Mouse (Mus musculus) kidney, adult 11 months (tissue): ENCODE measurements around the gene Wfdc12.

Experiments used
- DNase-seq: peaks from one replicate; pipeline ENCODE4 v3.0.0; 2022

Gene Wfdc12

DNA sequence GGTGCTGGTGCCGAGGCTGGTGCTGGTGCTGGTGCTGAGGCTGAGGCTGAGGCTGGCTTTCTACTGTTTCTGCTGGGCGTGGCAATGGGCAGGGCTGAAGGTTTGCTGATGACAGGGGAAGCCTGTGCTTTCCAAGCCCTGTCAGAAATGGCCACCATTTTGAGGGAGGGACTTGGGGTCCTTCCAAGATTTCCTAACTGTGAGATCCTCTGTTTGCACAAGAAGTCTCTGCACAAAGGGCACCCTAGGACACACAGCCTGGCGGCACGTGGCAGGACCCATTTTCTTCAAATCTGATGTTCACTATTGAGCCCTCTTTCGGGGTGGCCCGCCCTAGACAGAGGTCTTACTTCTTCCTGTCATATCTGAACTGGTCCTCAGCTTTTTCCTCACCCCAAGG lies at the start of gene Wfdc12:
Gene Wfdc12 (minus strand): TSS at position 33 of the 400 bp plus-strand sequence.
- DNase-seq = no peak

DNA sequence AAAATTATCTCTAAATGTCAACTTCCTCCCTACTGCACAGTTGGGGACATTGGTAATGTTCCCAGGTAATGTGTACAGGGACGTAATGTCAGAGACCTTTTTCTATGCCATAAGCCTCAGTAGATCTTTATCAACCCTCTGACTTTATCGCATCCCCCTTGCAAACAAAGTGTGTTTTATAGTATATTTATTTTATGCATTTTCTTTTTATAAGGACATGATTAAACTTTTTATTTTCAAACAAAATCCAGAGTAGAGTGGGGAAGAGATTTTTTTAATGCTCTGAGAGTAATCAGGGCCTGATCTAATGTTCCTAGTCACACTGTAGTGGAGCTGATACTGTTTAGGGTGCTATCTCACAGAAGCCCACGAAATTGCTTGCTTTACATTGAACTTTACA lies 48.0 kb upstream of the Wfdc12 start, which contains the start of gene Svs2:
Gene Svs2 (minus strand): TSS at position 101 of the 400 bp plus-strand sequence.
- no peak for DNase-seq

DNA sequence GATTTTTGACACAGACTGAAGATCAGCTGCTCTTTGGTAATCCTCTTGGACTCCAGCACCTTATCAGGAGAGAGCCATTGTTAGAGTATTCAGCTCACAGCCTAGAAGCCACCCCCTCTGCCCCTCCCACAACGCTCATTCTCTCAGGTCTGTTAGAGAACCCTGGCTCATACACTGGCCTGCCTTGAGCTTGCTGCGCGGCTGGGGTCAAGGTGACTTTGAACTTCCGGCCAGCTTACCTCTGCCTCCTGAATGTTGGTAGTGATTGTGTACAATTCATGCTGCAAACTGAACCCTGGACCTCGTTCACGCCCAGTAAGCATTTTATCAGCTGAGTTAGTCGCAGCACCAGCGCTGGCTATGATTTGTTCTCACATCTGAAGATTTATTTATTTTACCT lies 42.3 kb upstream of the Wfdc12 start:
- no peak for DNase-seq

DNA sequence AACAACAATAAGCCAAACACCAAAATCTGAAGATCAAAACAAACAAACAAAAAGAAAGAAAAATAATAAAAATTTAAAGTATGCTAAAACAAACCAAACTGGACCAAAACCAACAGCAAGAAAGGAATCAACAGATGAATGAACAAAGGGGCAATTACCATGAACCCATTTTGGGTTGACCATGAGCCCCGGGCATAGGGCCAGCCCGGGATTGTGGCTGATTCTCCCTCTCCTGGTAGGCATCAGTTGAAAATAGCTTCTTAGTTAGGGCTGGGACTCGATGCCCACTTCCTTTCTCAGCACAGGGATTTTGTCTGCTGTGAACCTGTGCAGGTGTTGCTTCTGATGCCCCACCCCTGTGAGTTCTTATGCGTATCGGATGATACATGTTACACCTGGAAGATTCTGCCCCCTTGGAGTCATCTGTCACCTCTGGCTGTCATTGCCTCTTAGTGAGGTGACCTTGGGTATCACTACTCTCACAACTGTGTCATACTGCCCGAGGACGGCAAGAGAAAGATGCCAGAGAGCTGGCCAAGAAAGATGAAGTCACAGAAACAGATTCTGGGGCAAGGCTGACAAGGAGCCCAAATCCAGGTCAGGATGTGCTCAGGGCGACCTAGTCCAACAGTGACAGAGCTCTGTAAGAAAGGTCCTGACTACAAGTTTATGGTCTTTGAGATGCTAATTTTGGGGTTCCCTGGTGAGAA lies 38.1 kb upstream of the Wfdc12 start:
- DNase-seq = no peak

DNA sequence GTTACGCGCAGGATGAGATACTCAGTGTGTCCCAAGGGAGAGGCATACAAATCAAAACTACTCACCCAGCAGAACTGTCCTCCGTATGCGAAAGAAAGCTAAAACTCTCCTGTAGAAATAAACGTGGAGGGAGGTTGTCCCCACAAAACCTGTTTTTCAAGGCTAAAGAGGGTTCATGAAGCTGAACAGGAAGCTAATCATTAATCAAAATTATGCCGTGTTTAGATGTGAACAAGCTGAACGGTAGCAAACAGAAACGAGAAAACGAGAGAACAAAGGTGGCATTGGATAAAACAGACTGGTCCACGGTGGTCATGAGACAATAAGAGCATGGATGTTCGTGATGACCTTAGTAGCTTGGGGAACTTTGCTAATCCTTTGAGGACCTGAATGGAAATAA lies 31.1 kb upstream of the Wfdc12 start, which contains the start of gene Wfdc15b:
Gene Wfdc15b (minus strand): TSS at position 139 of the 400 bp plus-strand sequence.
- no peak for DNase-seq

DNA sequence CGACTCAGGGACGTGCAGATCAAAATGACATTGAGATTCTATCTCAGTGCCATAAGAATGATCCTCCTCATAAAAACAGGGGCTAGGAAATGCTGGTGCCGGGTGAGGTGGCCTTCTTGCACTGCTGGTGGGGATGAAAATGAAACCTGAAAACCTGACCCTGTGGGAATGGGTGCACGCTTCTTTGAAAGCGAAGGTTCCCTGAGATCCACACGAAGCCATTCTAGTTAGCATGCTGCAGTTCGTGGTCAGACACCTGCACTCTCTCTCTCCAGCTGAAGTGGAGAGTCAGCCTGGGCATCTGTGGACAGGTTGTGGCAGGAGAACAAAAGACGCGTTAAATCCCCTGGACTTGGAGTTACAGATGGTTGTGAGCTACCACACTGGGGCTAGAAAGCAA lies 28.9 kb upstream of the Wfdc12 start:
- DNase-seq = no peak

DNA sequence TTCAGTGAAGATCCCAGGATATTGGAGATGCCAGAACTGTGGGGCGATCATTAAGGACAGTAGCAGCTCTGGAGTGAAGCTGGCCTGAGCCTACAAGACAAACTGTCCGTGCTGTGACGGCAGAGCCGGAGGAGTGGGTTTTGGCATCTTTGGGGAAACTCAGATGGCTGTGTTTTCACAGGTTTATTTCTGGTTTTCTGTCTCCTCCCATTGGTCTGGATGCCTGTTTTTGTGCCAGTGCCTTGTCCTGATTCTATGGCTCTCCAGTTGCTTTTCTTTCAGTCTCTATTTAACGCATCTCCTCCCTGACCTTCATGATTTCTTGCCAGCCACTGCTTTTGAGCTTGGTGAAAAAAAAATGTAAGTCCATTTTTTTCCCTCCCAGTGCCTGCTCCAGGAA lies 22.3 kb upstream of the Wfdc12 start:
- no peak for DNase-seq

DNA sequence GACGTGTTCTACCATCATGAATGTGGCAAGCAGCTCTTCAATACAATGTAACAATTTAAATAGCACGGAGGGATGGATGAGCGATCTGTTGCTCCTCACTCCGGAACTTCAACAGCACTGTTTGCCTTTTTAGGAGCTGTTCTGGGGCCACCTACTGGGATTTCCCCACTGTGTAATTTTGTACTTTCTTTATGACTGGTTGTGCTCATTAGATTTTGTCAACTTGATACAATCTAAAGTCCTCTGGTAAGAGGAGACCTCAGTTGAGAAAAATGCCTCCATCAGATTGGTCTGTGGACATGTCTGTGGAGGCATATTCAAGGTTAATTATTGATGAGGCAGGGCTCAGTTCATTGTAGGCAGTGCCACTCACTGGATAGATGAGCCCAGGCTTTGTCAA lies 20.5 kb upstream of the Wfdc12 start:
- no peak for DNase-seq

DNA sequence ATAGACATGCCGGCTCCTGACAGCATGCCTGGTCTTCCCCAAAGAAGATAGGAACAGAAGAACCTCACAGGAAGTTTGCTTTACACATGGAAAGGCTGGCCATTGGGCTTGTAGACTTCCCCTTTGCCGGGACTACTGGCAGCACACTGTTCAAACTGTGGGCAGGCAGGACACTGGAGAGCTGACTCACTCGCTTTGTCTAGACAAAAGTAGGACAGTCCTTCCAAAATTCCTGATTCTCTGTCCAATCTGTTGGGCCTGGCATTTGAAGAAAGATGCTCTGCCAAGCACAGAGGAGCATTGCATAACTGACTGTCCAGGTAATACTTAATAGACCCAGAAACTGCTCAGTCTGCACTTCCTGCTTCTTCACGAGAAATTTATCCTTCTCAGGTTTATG lies 16.3 kb upstream of the Wfdc12 start:
- no peak for DNase-seq

DNA sequence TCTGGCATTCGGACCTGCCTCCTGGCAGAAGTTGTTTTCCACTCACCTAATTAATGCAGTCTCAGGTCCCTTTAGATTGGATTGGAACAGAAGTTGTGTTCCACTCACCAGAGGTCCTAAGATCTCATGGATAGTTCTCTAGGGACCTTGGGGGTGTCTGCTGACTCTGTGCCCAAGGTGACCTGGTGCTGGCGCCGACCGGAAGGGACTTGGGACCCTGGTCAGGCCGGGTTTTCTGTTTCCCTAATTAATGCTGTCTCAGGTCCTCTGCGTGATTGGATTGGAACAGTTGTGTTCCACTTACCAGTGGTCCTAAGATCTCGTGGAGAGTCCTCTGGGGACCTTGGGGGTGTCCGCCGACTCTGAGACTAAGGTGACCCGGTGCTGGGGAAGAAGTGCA lies 15.6 kb upstream of the Wfdc12 start:
- DNase-seq = peak; percentile 89

DNA sequence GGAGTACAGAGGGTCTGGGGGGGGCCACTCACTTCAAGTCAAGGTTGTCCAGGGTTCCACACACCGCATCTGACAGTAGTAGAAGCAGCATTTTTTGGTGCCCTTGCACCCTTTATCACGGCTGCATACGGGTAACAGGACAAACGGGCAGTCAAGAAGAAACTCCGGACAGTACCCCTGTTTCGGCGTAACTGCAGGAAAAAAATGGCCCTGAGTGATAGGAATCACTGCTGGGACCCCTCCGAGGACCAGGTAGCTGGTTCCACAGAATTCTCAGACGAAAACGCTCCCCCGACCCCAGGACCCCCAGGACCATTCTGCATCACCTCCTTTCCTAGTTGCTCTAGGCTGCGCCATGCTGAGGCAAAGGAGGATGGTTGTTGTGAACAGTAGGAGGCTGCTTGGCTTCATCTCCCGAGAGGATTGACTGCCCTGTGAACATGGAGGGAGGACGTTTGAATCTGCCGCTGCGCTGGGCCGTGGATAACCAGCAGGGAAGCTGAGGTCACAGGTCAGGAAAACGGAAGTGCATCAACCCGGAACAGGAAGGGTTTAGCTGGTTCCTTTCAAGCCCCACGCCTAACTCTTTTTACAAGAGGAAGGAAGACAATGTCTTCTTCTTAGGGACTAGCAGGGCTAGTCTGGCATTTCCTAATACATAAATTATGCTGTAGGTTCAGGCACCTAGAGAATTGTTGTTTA lies 9.4 kb upstream of the Wfdc12 start, which contains the start of gene Wfdc15a:
Gene Wfdc15a (minus strand): TSS at position 505 of the 702 bp plus-strand sequence.
- no peak for DNase-seq

DNA sequence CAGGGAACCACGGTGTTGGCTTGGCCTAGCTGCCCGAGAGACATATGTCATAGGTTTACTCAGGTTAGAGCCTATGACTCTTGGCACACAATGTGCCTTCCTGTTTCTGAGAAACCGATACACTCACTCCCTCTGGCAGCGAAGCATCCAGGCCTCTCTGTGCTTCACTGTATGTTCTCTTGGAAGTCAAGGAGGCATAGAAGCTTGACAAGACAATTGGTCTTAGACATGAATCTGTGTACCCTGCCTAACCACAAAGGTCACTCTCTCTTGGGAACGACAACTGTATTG lies 6.2 kb upstream of the Wfdc12 start:
- no peak for DNase-seq

DNA sequence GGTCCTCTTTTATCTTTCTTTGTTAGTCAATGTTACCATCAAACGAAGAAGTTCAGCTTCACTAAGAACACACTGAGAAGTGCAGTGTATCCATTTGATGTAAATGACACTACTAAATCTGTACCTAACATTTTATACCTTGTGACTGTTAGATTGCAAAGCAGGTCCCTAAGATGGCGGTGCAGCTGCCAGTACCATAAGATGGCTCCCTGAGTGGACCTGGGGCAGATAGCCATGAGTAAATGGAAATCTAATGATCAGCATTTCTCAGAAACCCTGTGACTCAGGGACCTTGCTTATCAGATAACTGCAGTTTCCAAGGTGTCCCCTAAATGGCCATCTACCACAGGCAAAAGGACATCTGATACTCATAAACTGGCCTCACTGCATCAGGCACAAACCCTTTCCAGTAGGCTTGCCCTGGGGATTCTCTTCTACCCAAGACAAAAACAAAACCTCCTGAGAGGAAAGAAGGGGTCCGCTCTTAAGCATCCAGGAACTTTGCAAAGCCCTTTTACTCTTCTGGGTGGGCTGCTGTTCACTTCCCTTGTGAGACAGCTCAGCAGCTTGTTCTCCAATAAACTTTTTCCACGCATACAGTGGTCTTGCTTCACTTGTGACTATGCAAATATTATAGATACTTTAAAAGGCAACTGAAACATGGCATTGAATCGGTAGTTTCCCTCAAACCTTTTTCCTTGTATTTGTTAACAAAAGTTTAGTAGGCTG lies 5.7 kb upstream of the Wfdc12 start:
- no peak for DNase-seq

DNA sequence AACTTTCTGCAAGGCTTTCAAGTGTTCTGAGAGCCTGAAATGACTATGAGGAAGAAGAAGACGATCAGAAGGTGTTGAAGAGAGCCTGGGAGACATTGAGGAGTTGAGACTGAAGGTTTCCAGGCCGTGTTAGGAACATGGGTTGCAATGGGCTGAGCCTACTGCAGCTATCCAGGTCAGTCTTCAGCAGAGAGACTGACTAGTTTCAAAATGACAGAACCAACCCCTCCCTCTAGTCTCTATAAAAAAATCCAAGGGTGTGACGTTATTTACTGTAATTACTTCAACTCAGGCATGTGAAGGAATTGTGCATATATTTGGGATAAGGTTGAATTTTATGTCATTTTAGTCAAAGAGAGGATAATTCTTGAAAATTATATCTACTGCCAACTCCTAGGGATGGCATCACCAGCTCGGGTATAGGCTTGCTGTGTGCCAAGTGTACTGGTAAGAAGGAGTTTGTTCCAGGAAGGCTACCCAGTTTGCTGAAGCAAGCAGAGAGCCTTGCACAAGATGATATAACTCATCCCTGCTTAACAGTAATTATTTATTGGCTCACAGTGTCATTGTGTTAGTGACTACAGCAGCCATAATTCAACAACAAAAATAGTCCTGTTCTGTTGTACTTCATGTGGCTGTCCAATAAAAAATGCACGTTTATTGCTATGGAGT lies 4.7 kb upstream of the Wfdc12 start:
- no peak for DNase-seq

DNA sequence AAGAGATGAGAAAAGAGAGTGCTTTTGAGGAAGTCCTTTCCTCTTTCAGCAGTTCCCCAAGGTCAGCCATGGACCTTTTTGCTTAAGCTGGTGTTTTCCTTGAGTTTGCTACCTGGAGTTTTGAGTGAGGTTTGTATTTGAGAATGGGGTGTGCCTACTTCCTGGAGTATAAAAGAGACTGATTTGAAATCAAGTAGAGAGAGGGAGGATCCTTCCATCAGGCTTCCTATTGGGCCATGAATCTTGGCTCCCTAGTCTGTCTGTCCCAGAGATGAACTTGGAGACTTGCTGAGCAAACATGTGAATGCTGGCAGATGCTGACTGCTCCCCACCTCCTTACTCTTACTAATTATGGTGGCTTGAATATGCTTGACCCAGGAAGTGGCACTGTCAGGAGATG lies 1.9 kb upstream of the Wfdc12 start:
- no peak for DNase-seq

DNA sequence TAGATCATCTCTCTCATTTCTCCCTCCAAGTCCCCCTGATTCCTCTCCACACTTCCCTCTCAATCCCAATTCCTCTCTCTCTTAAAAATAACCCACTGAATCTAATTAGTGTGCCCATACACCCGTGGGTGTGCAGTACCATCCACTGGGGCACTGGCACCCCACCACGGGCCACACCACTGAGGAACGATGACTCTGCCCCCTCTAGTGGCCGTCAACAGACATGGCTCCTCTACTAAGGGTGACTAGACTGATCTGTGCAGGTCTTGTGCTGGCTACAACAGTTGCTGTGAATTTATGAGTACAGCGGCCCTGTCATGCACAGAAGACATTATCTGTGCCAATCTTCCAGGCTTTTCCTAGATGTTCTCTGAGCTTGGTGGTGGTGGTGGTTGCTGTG lies 1.7 kb downstream of the Wfdc12 start:
- DNase-seq = no peak

DNA sequence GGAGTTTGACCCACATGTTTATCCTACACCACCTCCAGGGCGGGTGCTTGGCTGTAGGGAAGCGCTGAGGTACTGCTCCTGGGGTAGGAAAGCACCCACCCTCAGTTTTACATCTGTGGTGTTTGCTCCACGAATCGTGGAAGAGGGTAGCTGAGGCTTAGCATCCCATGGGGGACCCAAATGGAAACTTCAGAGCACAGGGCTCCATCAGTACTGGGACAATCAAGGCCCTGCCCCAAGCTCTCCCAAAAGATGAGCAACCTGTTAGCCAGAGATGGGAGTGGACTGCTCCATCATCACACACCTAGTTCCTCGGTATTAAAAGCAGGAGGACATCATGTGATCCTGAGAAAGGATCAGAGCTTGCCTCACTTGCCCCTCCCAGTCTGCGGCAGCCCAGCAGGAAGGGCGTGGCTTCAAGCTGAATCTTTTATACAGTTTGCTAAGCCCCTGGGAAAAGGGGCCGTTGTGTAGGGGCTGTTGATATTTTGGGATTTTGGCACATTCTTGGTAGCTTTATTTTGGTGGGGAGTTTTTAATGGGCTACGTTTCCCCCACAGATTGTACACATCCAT lies 6.2 kb downstream of the Wfdc12 start:
- DNase-seq = no peak

DNA sequence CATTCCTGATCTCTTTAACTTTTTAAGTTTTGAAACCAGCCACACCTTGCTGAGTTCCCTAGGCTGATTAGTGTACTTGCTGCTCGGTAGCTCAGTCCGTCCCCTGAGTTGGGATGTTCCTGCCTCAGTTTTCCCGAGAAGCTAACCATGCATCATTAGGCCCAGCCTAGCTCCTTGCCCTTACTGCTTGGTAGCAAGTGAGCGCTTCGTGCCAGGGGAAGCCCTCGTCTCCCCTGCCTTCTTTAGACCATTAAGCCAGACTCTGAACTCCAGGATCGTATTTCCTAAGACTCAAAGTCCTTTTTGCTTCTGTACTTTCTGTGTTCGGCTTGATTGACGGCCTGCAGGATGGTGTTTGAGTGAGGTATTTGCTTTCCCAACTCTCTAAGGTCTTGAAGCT lies 7.1 kb downstream of the Wfdc12 start:
- DNase-seq = no peak

DNA sequence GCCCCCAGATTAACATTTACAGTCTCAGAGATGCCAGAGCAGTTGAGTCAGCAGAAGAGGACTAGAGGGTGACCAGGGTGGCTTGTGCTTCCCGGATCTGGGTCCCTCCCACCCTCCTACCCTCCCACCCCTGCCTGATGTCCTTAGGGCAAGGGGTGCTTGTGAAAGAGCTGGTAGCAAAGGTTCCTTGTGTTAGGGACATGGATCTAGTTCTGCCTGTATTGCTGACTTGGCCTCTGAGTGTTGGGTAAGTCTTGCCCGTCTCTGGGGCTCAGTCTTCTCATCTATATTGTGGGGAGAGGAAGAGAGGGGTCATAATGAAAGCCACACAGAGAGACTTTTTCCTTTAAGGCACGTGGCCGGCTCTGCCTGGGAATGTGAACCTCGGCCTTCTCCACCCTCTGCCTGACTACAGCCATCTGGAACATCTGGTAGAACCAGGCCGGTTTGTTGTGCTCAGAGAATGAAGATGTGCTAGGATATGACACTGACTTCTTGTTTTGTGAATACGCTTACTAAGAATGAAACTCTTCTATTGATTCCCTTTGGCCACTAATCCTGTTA lies 7.6 kb downstream of the Wfdc12 start, which contains the start of gene Wfdc5:
Gene Wfdc5 (minus strand): TSS at position 51 of the 564 bp plus-strand sequence.
- no peak for DNase-seq

DNA sequence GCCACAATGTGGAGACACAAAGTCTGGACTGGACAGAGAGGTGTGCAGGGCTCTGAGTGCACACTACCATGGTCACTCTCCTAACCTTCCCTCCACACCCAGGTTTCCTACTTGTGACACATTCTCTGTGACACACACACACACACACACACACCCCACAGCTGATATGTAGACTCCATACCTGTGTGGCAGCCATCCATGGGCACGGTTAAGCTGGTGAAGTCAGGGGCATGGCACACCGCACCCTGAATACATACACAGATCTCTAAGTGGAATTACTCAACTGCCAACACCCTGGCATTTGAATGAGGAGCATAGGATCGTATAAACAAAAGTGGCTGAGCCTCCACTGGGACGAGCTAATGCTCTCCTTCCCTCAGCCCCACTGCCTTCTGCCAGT lies 9.6 kb downstream of the Wfdc12 start:
- no peak for DNase-seq

DNA sequence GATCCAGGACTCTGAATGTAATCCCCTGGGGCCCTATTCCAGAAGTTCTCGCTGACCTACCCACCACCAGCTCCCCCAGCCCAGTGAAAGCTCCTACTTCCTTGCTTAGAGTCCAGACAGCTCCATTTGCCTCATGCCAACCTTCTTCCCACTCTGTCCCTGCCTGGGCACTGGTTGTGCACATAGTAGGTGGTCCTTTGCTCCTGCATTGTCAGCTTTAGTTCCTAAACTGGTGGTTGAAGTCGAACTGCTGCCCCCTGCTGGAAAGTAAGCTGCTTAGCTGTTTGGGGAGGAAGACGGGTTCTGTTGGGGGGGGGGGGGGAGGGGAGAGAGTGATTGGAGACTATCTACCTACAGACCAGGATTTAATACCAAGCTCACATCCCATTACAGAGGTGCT lies 10.3 kb downstream of the Wfdc12 start:
- no peak for DNase-seq

DNA sequence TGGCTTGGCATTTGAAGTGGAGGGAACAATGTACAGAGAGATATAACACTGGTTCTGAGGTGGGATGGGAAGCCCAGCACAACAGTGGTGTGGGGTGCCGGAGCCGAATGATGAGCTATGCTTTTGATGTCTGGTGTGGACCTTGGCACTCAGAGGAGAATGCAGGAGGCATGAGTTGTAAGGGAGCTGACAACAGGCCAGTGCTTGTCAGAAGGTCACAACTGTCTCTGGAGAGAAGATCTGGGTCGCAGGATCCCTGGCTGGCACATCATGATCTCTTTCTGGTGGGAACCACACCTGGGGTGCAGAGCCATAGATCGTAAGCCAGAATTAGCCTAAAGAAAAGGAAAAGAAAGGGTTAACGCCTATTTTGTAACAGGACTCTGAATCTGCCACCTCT lies 12.6 kb downstream of the Wfdc12 start:
- DNase-seq = no peak

DNA sequence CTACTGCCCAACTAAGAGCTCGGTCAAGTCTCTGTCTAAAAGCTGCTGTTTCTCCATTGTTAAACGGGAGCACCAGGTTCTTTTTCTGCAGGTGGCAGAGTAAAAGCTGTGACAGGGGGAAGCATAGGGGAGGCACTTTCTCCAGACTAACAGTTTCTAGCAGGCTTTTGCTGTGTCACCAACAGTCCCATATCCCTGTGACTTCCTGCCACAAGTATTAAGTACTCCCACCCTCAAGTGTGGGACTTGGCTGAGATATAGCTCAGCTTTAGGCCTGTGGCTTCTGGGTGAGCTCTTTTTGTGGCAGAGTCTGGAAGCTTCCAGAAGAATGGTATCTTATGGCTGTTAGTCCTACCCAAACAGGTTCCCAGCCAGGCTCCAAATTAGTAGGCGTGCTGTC lies 14.6 kb downstream of the Wfdc12 start:
- DNase-seq = no peak
